Mouse (Mus musculus) ES-E14 (cell line): ENCODE measurements at regions not wholly inside any gene's neighbourhood (a gene's known extent, or its start where the extent isn't known, plus 50 kb on each side); places are given as distances from the start of the nearest gene placed in this dataset.

Source experiments
- DNase-seq: peaks from one replicate; pipeline ENCODE4 v3.0.0-alpha.2; 2013; ENCODE audit warnings: low read depth, low spot score
- H3K27ac ChIP-seq: 2 replicates; pipeline ENCODE4 v1.5.1; 2012; ENCODE audit warnings: low read depth, mild to moderate bottlenecking, low read length, moderate library complexity, mixed read lengths; ENCODE audit not compliant: poor library complexity, insufficient read depth, severe bottlenecking
- H3K36me3 ChIP-seq: 2 replicates; pipeline ENCODE4 v1.6.1; 2012; ENCODE audit warnings: mild to moderate bottlenecking, low read length, moderate library complexity, mixed read lengths; ENCODE audit not compliant: control insufficient read depth, poor library complexity, insufficient read depth, severe bottlenecking
- H3K4me1 ChIP-seq, 2 experiments: fragments of 150-350 bp in 1 of 2; sonication (generic) in 1 of 2; 2 replicates each; pipeline ENCODE4 v1.6.1; 2012; ENCODE audit warnings: low read length in 2 of 2, mild to moderate bottlenecking in 1 of 2, mixed read lengths in 1 of 2; ENCODE audit not compliant: control insufficient read depth in 2 of 2, insufficient read depth in 2 of 2, poor library complexity in 1 of 2
- H3K4me3 ChIP-seq, 2 experiments: fragments of 150-350 bp in 1 of 2; sonication (generic) in 1 of 2; 2 replicates each; pipeline ENCODE4 v1.5.1; 2012; ENCODE audit warnings: low read length in 2 of 2, low read depth in 1 of 2, mild to moderate bottlenecking in 1 of 2, mixed read lengths in 1 of 2; ENCODE audit not compliant: insufficient read depth in 1 of 2, poor library complexity in 1 of 2, severe bottlenecking in 1 of 2
- H3K9ac ChIP-seq: 2 replicates; pipeline ENCODE4 v1.6.1; 2012; ENCODE audit warnings: low read depth, mild to moderate bottlenecking, low read length, mixed read lengths; ENCODE audit not compliant: poor library complexity, insufficient read depth, severe bottlenecking
- H3K9me3 ChIP-seq: fragments of 150-350 bp; sonication (generic); 2 replicates; pipeline ENCODE4 v1.6.1; 2012; ENCODE audit warnings: low read depth, mild to moderate bottlenecking, low read length; ENCODE audit not compliant: control insufficient read depth, insufficient read depth
- CHD2 ChIP-seq: IDR thresholded peaks from 2 replicates; pipeline ENCODE4 v1.6.1; 2014; ENCODE audit warnings: mild to moderate bottlenecking, low read depth, low read length, inconsistent platforms
- HCFC1 ChIP-seq: IDR thresholded peaks from 2 replicates; pipeline ENCODE4 v1.6.1; 2012; ENCODE audit warnings: low read length, inconsistent platforms, borderline replicate concordance; ENCODE audit not compliant: insufficient read depth
- MAFK ChIP-seq: IDR thresholded peaks from 2 replicates; pipeline ENCODE4 v1.6.1; 2014; ENCODE audit warnings: mild to moderate bottlenecking, low read depth, low read length, inconsistent platforms; ENCODE audit not compliant: insufficient read depth
- ZC3H11A ChIP-seq: IDR thresholded peaks from 2 replicates; pipeline ENCODE4 v1.6.1; 2012; ENCODE audit warnings: low read depth, mild to moderate bottlenecking, inconsistent platforms, low read length, borderline replicate concordance
- ZNF384 ChIP-seq: IDR thresholded peaks from 2 replicates; pipeline ENCODE4 v1.6.1; 2012; ENCODE audit warnings: low read depth, low read length, inconsistent platforms
- in situ Hi-C, 2 experiments: fragments of 600-800 bp; cut with MboI; formaldehyde crosslinking; loops; one replicate each; pipeline ENCODE4 v1.15.1; 2025; ENCODE audit warnings: low sequenced_read_pairs in 2 of 2, inconsistent platforms in 1 of 2; ENCODE audit not compliant: unreplicated experiment in 2 of 2

DNA sequence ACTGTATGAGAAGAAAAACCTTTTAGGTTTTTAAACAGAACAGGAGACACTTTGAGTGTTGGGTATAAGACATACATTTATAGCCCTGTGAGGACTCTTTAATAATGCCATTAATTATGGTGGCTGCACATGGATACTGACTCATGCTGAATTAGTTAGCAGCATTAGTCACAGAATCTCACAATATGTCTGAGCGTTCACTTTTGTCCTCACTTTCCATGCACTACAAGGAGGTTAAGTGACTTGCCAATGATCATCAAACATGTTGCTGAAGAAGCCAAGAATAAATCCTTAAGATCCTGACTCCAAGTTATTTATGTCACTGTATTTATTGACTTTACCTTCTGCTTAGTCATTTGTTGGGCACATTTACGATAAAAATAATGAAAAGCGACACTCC lies 105.6 kb upstream of the Atxn7l3b start:
- Histone ChIP-seq H3K36me3 (no peaks in the 10 kb centered on the region), H3K4me1 (no peaks in the 10 kb centered on the region), H3K27ac (no peak overlapping the region), H3K4me3 (no peak overlapping the region), H3K9ac (no peak overlapping the region), H3K9me3 (no peaks in the 10 kb centered on the region)
- no peak for DNase-seq
- TF ChIP-seq ZNF384 (no peak), CHD2 (no peak), MAFK (no peak), ZC3H11A (no peak), HCFC1 (no peak)
- in situ Hi-C loops: no loop called here

DNA sequence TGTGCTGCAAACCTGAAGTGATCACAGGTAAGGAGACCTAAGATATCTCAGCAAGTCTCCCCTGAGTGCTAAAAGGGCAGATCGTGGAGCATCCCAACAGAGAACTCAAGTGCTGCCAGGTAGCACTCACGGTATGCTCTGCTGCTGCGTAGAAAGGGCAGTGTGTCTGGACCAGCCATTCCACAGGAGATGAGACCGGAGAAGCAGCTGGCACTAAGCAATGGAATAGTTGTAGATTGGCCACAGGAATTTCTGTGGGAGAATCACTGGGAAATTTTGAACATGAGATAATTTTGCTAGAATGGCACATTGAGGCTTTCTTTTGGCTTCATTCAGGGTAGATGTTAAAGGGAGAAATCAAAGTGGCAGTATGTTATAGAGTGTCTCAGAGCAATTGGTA lies 104.1 kb upstream of the Atxn7l3b start:
- Histone ChIP-seq H3K9ac (no peak overlapping the region), H3K4me3 (no peak overlapping the region), H3K9me3 (no peaks in the 10 kb centered on the region), H3K36me3 (no peaks in the 10 kb centered on the region), H3K4me1 (no peaks in the 10 kb centered on the region), H3K27ac (no peak overlapping the region)
- in situ Hi-C loops: no loop called here
- DNase-seq: no peak
- no peak for TF ChIP-seq ZNF384
- no peak for TF ChIP-seq HCFC1
- TF ChIP-seq CHD2: no peak
- TF ChIP-seq ZC3H11A: no peak
- TF ChIP-seq MAFK: no peak

DNA sequence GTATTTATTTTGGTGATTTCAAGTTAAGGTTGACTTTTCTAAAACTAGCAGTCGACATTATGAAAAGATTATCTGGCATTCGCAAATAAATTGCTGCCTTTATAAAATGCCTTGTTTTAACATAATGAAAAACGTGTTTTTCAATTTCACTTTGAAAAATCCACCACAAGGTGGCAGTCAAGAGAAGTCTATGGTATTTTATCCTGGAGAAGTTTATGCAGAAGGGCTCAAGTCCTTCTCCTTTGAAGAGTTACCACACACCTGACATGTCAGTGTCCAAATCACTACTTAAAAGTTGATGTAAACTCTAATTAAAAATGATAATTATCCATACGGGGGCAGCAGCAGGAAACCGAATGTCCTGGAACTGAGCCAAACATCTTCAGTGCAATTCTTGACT lies 98.5 kb upstream of the Atxn7l3b start:
- H3K36me3 ChIP-seq: no peaks in the 10 kb centered on the region
- peak; percentile 15 for DNase-seq
- H3K27ac ChIP-seq: no peak overlapping the region
- in situ Hi-C loops: no loop called here
- H3K9me3 ChIP-seq: no peaks in the 10 kb centered on the region
- no peak for TF ChIP-seq CHD2
- TF ChIP-seq HCFC1: no peak
- TF ChIP-seq ZNF384: no peak
- no peak for TF ChIP-seq MAFK
- TF ChIP-seq ZC3H11A: no peak
- no peak overlapping the region for H3K9ac ChIP-seq
- H3K4me3 ChIP-seq: no peak overlapping the region
- H3K4me1 ChIP-seq: no peaks in the 10 kb centered on the region

DNA sequence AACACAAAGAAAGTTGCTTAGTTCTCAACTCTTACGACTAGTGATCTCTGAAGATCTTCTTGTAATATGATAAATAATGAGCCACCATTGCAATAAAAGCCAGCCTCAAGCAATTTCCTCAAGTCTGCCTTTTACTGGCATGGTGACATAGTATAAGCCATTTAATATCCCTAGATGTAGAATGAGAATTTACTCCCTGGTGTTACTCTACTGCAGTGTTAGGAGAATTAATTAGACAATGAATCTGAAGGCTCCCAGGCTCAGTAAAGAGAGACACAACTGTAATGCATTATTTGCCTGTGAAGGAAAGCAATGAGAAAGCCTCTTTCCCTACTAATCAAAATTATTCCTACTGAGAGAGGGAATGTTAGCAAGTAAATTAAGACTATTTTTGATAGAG lies 95.8 kb upstream of the Atxn7l3b start:
- DNase-seq: no peak
- Histone ChIP-seq H3K9ac (no peak overlapping the region), H3K9me3 (no peaks in the 10 kb centered on the region), H3K36me3 (no peaks in the 10 kb centered on the region), H3K4me3 (no peak overlapping the region), H3K4me1 (no peaks in the 10 kb centered on the region), H3K27ac (no peak overlapping the region)
- in situ Hi-C loops: no loop called here
- TF ChIP-seq ZNF384 (no peak), ZC3H11A (no peak), HCFC1 (no peak), MAFK (no peak), CHD2 (no peak)

DNA sequence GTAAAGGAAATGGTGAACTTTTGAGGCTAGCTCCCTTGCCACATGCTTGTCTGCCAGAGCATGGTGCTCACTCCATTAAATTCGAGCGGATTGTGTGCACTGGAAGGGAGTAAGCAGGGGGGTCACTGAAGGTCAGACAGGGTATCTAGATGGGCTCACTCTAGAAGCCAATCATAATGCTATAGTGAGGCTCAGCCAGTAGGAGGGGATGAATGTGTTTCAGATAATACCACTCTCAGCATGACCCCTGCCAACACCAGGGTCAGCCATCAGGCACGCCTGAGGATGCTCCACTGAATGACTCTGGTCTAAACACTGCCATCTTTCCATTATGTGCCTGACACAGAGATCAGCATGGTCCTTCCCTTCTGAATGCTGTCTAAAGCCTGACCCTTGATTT lies 80.3 kb upstream of the Atxn7l3b start:
- Histone ChIP-seq H3K4me3 (no peak overlapping the region), H3K36me3 (no peaks in the 10 kb centered on the region), H3K27ac (no peak overlapping the region), H3K4me1 (no peaks in the 10 kb centered on the region), H3K9ac (no peak overlapping the region), H3K9me3 (no peaks in the 10 kb centered on the region)
- in situ Hi-C loops: no loop called here
- TF ChIP-seq HCFC1 (no peak), ZNF384 (no peak), CHD2 (no peak), ZC3H11A (no peak), MAFK (no peak)
- no peak for DNase-seq
